8 mouse cellular contexts compared by ENCODE assay signal in genomic region chr3:90212723-90213122, GRCm38 (mm10). TPM values are rescaled to one million over a fixed set of nuclear protein-coding genes. Genes with fewer than 3 reads are reported as not detected.
DNase-seq lines count a peak whose midpoint lies in the region; ATAC-seq and TF ChIP-seq lines count a peak whose summit lies in the region.

No protein-coding gene starts in this region.

- no peak for TF ChIP-seq CTCF in kidney, postnatal 0 days (IDR thresholded peaks at IDR 0.05; ENCODE audit: low read depth)
- TF ChIP-seq CTCF in hindbrain, postnatal 0 days (IDR thresholded peaks at IDR 0.05; ENCODE audit: low read depth): no peak
- no peak for TF ChIP-seq CTCF in midbrain, postnatal 0 days (IDR thresholded peaks at IDR 0.05)

- 8% methylated on average over 5 of the region's 5 CpGs for WGBS in kidney, postnatal 0 days
- 16% methylated on average over 5 of the region's 5 CpGs for WGBS in embryonic facial prominence, embryonic 10.5 days
- WGBS in hindbrain, postnatal 0 days: 17% methylated on average over 5 of the region's 5 CpGs
- 19% methylated on average over 5 of the region's 5 CpGs for WGBS in midbrain, postnatal 0 days

- H3K4me2 ChIP-seq in kidney, postnatal 0 days (ENCODE audit: low read length): peak overlapping the region; percentile 93
- peak overlapping the region; percentile 93 for H3K4me2 ChIP-seq in hindbrain, postnatal 0 days (ENCODE audit: low read depth, low read length)
- peak overlapping the region; percentile 83 for H3K4me2 ChIP-seq in midbrain, postnatal 0 days (ENCODE audit: low read depth, low read length, poor library complexity, severe bottlenecking)

- peak overlapping the region; percentile 93 for H3K4me3 ChIP-seq in kidney, postnatal 0 days (replicated peaks; ENCODE audit: low read depth, low read length)
- H3K4me3 ChIP-seq in embryonic facial prominence, embryonic 10.5 days: peak overlapping the region; percentile 94
- H3K4me3 ChIP-seq in hindbrain, postnatal 0 days (ENCODE audit: low read length): peak overlapping the region; percentile 94
- peak overlapping the region; percentile 49 for H3K4me3 ChIP-seq in midbrain, postnatal 0 days (ENCODE audit: low read depth, low read length)

- H3K27me3 ChIP-seq in kidney, postnatal 0 days (ENCODE audit: insufficient read depth, low read length): no peaks in the 10 kb centered on the region
- no peaks in the 10 kb centered on the region for H3K27me3 ChIP-seq in embryonic facial prominence, embryonic 10.5 days (replicated peaks; ENCODE audit: low read depth, poor library complexity, severe bottlenecking)
- no peaks in the 10 kb centered on the region for H3K27me3 ChIP-seq in hindbrain, postnatal 0 days (ENCODE audit: insufficient read depth, low read length)
- no peaks in the 10 kb centered on the region for H3K27me3 ChIP-seq in midbrain, postnatal 0 days (ENCODE audit: insufficient read depth, low read length)

- H3K9me3 ChIP-seq in kidney, postnatal 0 days (replicated peaks; ENCODE audit: low read length): no peaks in the 10 kb centered on the region
- H3K9me3 ChIP-seq in embryonic facial prominence, embryonic 10.5 days: no peaks in the 10 kb centered on the region
- no peaks in the 10 kb centered on the region for H3K9me3 ChIP-seq in hindbrain, postnatal 0 days (ENCODE audit: low read length)
- H3K9me3 ChIP-seq in midbrain, postnatal 0 days (ENCODE audit: low read length): no peaks in the 10 kb centered on the region

- DNase-seq in kidney, postnatal 0 days (ENCODE audit: low spot score): no peak
- DNase-seq in kidney, postnatal 4 days: no peak
- DNase-seq in embryonic facial prominence, embryonic 10.5 days (ENCODE audit: low spot score): no peak
- DNase-seq in hindbrain, postnatal 0 days (ENCODE audit: low spot score): no peak
- no peak for DNase-seq in midbrain, postnatal 0 days (ENCODE audit: low spot score)
- no peak for DNase-seq in gastrocnemius, adult 18-20 months (ENCODE audit: low spot score)
- no peak for DNase-seq in gastrocnemius, postnatal 10 days

- H3K36me3 ChIP-seq in kidney, postnatal 0 days (ENCODE audit: insufficient read depth, low read length): peaks cover 29% of the 10 kb centered on the region
- H3K36me3 ChIP-seq in embryonic facial prominence, embryonic 10.5 days (replicated peaks): peaks cover 50% of the 10 kb centered on the region
- peaks cover 20% of the 10 kb centered on the region; the same call in 1 of the 2 replicates for H3K36me3 ChIP-seq in hindbrain, postnatal 0 days (ENCODE audit: insufficient read depth, low read length)
- peaks cover 16% of the 10 kb centered on the region; the same call in 1 of the 2 replicates for H3K36me3 ChIP-seq in midbrain, postnatal 0 days (ENCODE audit: insufficient read depth, low read length)

- H3K9ac ChIP-seq in kidney, postnatal 0 days (ENCODE audit: low read depth, low read length): peak overlapping the region; percentile 94
- peak overlapping the region; percentile 92 for H3K9ac ChIP-seq in hindbrain, postnatal 0 days (replicated peaks; ENCODE audit: low read length)
- H3K9ac ChIP-seq in midbrain, postnatal 0 days (replicated peaks; ENCODE audit: low read length, poor library complexity, severe bottlenecking): peak overlapping the region; percentile 66

- 0 out of 2 replicates have a peak, but pooled peaks cover 7% of the 10 kb centered on the region for H3K4me1 ChIP-seq in kidney, postnatal 0 days (replicated peaks; ENCODE audit: insufficient read depth, low read length)
- H3K4me1 ChIP-seq in embryonic facial prominence, embryonic 10.5 days: peaks cover 24% of the 10 kb centered on the region
- peaks cover 15% of the 10 kb centered on the region for H3K4me1 ChIP-seq in hindbrain, postnatal 0 days (ENCODE audit: insufficient read depth, low read length)
- no peaks in the 10 kb centered on the region for H3K4me1 ChIP-seq in midbrain, postnatal 0 days (ENCODE audit: insufficient read depth, low read length)

- no peak for ATAC-seq in kidney, postnatal 0 days (replicated peaks; ENCODE audit: low FRiP score, low read depth)
- no peak for ATAC-seq in hindbrain, postnatal 0 days
- no peak for ATAC-seq in midbrain, postnatal 0 days (ENCODE audit: low FRiP score)
- no peak for ATAC-seq in megakaryocyte-erythroid progenitor cell, adult 5-6 weeks (replicated peaks; ENCODE audit: low FRiP score, low TSS enrichment, poor library complexity, severe bottlenecking)

- H3K27ac ChIP-seq in kidney, postnatal 0 days: no peak overlapping the region
- H3K27ac ChIP-seq in embryonic facial prominence, embryonic 10.5 days (replicated peaks): peak overlapping the region; percentile 98
- H3K27ac ChIP-seq in hindbrain, postnatal 0 days: peak overlapping the region; percentile 95
- H3K27ac ChIP-seq in midbrain, postnatal 0 days (ENCODE audit: low read depth, low read length): no peak overlapping the region

RNA-seq across cellular contexts. Expression of gene Rps27, which starts 0.7 kb away (rescaled TPM):
- polyA plus RNA-seq in kidney, postnatal 0 days (2015; fragmentation: Nextera tagmentation; extraction: Ambion mirVana): 1,751 and 2,362 TPM in 2 replicates
- polyA plus RNA-seq in embryonic facial prominence, embryonic 10.5 days (2016; fragmentation: Nextera tagmentation; extraction: Ambion mirVana): 1,048 and 1,124 TPM in 2 replicates
- total RNA-seq in hindbrain, postnatal 0 days (2014; rRNA removed): 2,630 and 2,808 TPM in 2 replicates
- polyA plus RNA-seq in hindbrain, postnatal 0 days (2015; fragmentation: Nextera tagmentation; extraction: Ambion mirVana): 847 and 901 TPM in 2 replicates
- total RNA-seq in midbrain, postnatal 0 days (2014; rRNA removed): 2,807 and 2,947 TPM in 2 replicates
- polyA plus RNA-seq in midbrain, postnatal 0 days (2015; fragmentation: Nextera tagmentation; extraction: Ambion mirVana): 773 and 821 TPM in 2 replicates
- total RNA-seq in gastrocnemius, adult 18-20 months (2021): 1,000 to 10,000 TPM; 1,075 to 1,237 TPM
- 1,000 to 10,000 TPM; 1,294 to 1,303 TPM for total RNA-seq in gastrocnemius, postnatal 10 days (2021)
- 6,200 and 6,584 TPM in 2 replicates for total RNA-seq in megakaryocyte-erythroid progenitor cell, adult 5-6 weeks (2014; fragmentation: Nextera tagmentation)
- 4,833 and 5,025 TPM in 2 replicates for total RNA-seq in megakaryocyte-erythroid progenitor cell, adult 5-6 weeks (2017)

RNA-seq across cellular contexts. Expression of gene Rab13, which starts 0.8 kb away (rescaled TPM):
- polyA plus RNA-seq in kidney, postnatal 0 days (2015; fragmentation: Nextera tagmentation; extraction: Ambion mirVana): 34.0 and 36.7 TPM in 2 replicates
- 25.4 and 25.5 TPM in 2 replicates for polyA plus RNA-seq in embryonic facial prominence, embryonic 10.5 days (2016; fragmentation: Nextera tagmentation; extraction: Ambion mirVana)
- 5.9 and 14.8 TPM in 2 replicates for total RNA-seq in hindbrain, postnatal 0 days (2014; rRNA removed)
- polyA plus RNA-seq in hindbrain, postnatal 0 days (2015; fragmentation: Nextera tagmentation; extraction: Ambion mirVana): 20.6 and 23.5 TPM in 2 replicates
- 3.9 and 5.9 TPM in 2 replicates for total RNA-seq in midbrain, postnatal 0 days (2014; rRNA removed)
- 17.4 and 18.5 TPM in 2 replicates for polyA plus RNA-seq in midbrain, postnatal 0 days (2015; fragmentation: Nextera tagmentation; extraction: Ambion mirVana)
- 1 to 10 TPM; 6.1 to 9.6 TPM for total RNA-seq in gastrocnemius, adult 18-20 months (2021)
- 10 to 100 TPM; 14.8 to 16.6 TPM for total RNA-seq in gastrocnemius, postnatal 10 days (2021)
- 4.0 TPM in 1 of 2 replicates, not detected in the other for total RNA-seq in megakaryocyte-erythroid progenitor cell, adult 5-6 weeks (2014; fragmentation: Nextera tagmentation)
- total RNA-seq in megakaryocyte-erythroid progenitor cell, adult 5-6 weeks (2017): 0.38 and 0.72 TPM in 2 replicates

RNA-seq across cellular contexts. Expression of gene Jtb, which starts 18.7 kb away (rescaled TPM):
- polyA plus RNA-seq in kidney, postnatal 0 days (2015; fragmentation: Nextera tagmentation; extraction: Ambion mirVana): 153 and 160 TPM in 2 replicates
- 79.3 and 81.4 TPM in 2 replicates for polyA plus RNA-seq in embryonic facial prominence, embryonic 10.5 days (2016; fragmentation: Nextera tagmentation; extraction: Ambion mirVana)
- total RNA-seq in hindbrain, postnatal 0 days (2014; rRNA removed): 52.5 and 75.6 TPM in 2 replicates
- polyA plus RNA-seq in hindbrain, postnatal 0 days (2015; fragmentation: Nextera tagmentation; extraction: Ambion mirVana): 115 and 124 TPM in 2 replicates
- total RNA-seq in midbrain, postnatal 0 days (2014; rRNA removed): 37.3 and 39.1 TPM in 2 replicates
- 115 and 123 TPM in 2 replicates for polyA plus RNA-seq in midbrain, postnatal 0 days (2015; fragmentation: Nextera tagmentation; extraction: Ambion mirVana)
- 10 to 100 TPM; 73.7 to 75.0 TPM for total RNA-seq in gastrocnemius, adult 18-20 months (2021)
- 10 to 100 TPM; 48.6 to 52.8 TPM for total RNA-seq in gastrocnemius, postnatal 10 days (2021)
- total RNA-seq in megakaryocyte-erythroid progenitor cell, adult 5-6 weeks (2014; fragmentation: Nextera tagmentation): 72.0 and 95.1 TPM in 2 replicates
- total RNA-seq in megakaryocyte-erythroid progenitor cell, adult 5-6 weeks (2017): 38.3 and 48.5 TPM in 2 replicates

RNA-seq across cellular contexts. Expression of gene Creb3l4, which starts 30.6 kb away (rescaled TPM):
- 4.0 and 5.1 TPM in 2 replicates for polyA plus RNA-seq in kidney, postnatal 0 days (2015; fragmentation: Nextera tagmentation; extraction: Ambion mirVana)
- 4.2 and 6.1 TPM in 2 replicates for polyA plus RNA-seq in embryonic facial prominence, embryonic 10.5 days (2016; fragmentation: Nextera tagmentation; extraction: Ambion mirVana)
- total RNA-seq in hindbrain, postnatal 0 days (2014; rRNA removed): 0.21 and 0.83 TPM in 2 replicates
- polyA plus RNA-seq in hindbrain, postnatal 0 days (2015; fragmentation: Nextera tagmentation; extraction: Ambion mirVana): 1.2 and 1.4 TPM in 2 replicates
- 0.77 and 1.6 TPM in 2 replicates for total RNA-seq in midbrain, postnatal 0 days (2014; rRNA removed)
- polyA plus RNA-seq in midbrain, postnatal 0 days (2015; fragmentation: Nextera tagmentation; extraction: Ambion mirVana): 1.2 and 1.7 TPM in 2 replicates
- total RNA-seq in gastrocnemius, adult 18-20 months (2021): not detected
- under 1 TPM in 1 of 2 experiments, not detected in 1; 0.49 TPM for total RNA-seq in gastrocnemius, postnatal 10 days (2021)
- total RNA-seq in megakaryocyte-erythroid progenitor cell, adult 5-6 weeks (2014; fragmentation: Nextera tagmentation): not detected in 2 replicates
- not detected in 2 replicates for total RNA-seq in megakaryocyte-erythroid progenitor cell, adult 5-6 weeks (2017)

RNA-seq across cellular contexts. Expression of gene Slc39a1, which starts 35.2 kb away (rescaled TPM):
- 130 TPM in 2 replicates for polyA plus RNA-seq in kidney, postnatal 0 days (2015; fragmentation: Nextera tagmentation; extraction: Ambion mirVana)
- polyA plus RNA-seq in embryonic facial prominence, embryonic 10.5 days (2016; fragmentation: Nextera tagmentation; extraction: Ambion mirVana): 60.9 and 64.2 TPM in 2 replicates
- 97.8 and 105 TPM in 2 replicates for total RNA-seq in hindbrain, postnatal 0 days (2014; rRNA removed)
- polyA plus RNA-seq in hindbrain, postnatal 0 days (2015; fragmentation: Nextera tagmentation; extraction: Ambion mirVana): 70.1 and 72.0 TPM in 2 replicates
- 73.0 and 75.3 TPM in 2 replicates for total RNA-seq in midbrain, postnatal 0 days (2014; rRNA removed)
- polyA plus RNA-seq in midbrain, postnatal 0 days (2015; fragmentation: Nextera tagmentation; extraction: Ambion mirVana): 60.3 and 62.4 TPM in 2 replicates
- 10 to 100 TPM; 38.9 to 40.7 TPM for total RNA-seq in gastrocnemius, adult 18-20 months (2021)
- total RNA-seq in gastrocnemius, postnatal 10 days (2021): 10 to 100 TPM; 68.7 to 77.9 TPM
- total RNA-seq in megakaryocyte-erythroid progenitor cell, adult 5-6 weeks (2014; fragmentation: Nextera tagmentation): 21.9 and 23.2 TPM in 2 replicates
- total RNA-seq in megakaryocyte-erythroid progenitor cell, adult 5-6 weeks (2017): 27.2 and 36.8 TPM in 2 replicates

Comparison
In these comparisons a context has a peak if more than half of its experiments do, and no peak if none do; other contexts are left out.
1. H3K27ac ChIP-seq: peak in embryonic facial prominence, embryonic 10.5 days (single experiment) and hindbrain, postnatal 0 days (single experiment); none in kidney, postnatal 0 days (single experiment) and midbrain, postnatal 0 days (single experiment).
2. Peak in every context shown above with its lines, with median percentiles within 50 percentile points of each other: H3K4me2 ChIP-seq, H3K4me3 ChIP-seq and H3K9ac ChIP-seq.